Mouse (Mus musculus) right cerebral cortex, postnatal 25 days (tissue): ENCODE results near the gene Slc36a1.

ENCODE experiments used
- DNase-seq: peaks from one replicate; pipeline ENCODE4 v3.0.0; 2022

Slc36a1 gene

GRCm38 (mm10) chr11:55209626-55210353 is 5.6 kb downstream of the Slc36a1 start:
- DNase-seq = no peak

DNA sequence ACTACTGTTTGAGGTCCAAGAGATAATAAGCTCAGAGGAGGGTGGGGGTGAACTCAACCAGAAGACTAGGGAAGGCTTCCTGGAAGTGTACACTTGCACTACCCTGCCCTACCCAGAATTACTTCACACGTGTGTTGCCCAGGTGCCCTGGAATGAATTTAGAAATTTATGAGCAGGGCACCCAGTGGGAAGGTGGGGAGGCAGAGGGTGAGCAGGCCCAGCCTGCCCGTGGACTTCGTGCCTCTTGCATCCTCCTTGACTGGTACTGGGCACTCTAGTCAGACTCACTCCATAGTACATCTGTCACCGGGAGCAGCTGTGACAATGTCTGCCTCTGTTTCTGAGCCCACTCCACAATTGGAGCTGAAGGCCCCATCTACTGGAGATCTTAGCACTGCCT is 9.4 kb downstream of the Slc36a1 start:
- DNase-seq = no peak

- DNase-seq = no peak
Observed at GRCm38 (mm10) chr11:55214161-55214560, 10.0 kb downstream of the Slc36a1 start.

- no peak for DNase-seq
Observed at GRCm38 (mm10) chr11:55214978-55215377, 10.8 kb downstream of the Slc36a1 start.

GRCm38 (mm10) chr11:55216061-55216460 is 11.9 kb downstream of the Slc36a1 start:
- no peak for DNase-seq

- DNase-seq = peak; percentile 54
Observed at GRCm38 (mm10) chr11:55216830-55217229, 12.7 kb downstream of the Slc36a1 start.

GRCm38 (mm10) chr11:55217418-55217817 is 13.3 kb downstream of the Slc36a1 start:
- DNase-seq = no peak

- peak; percentile 27 for DNase-seq
Observed at GRCm38 (mm10) chr11:55217880-55218279, 13.7 kb downstream of the Slc36a1 start.

DNA sequence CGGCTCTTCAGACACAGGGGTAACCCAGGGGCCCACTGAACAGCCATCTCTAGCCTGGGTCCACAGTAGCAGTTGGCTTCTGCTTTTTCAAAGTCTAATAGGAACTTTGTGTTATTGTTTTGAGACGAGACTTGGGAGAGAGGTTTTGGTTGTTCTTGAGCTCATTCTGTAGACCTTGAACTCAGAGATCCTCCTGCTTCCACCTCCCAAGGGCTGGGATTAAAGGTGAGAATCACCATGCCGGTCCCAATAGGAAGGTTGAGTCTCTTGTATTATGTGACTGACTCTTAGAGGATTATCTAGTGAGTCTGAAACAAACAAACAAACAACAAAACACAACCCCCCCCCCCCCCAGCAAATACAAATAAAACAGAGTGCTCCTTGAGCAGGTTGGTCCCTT is 14.3 kb downstream of the Slc36a1 start:
- no peak for DNase-seq

GRCm38 (mm10) chr11:55221306-55221705 is 17.2 kb downstream of the Slc36a1 start:
- DNase-seq = no peak

GRCm38 (mm10) chr11:55231034-55231433 is 26.9 kb downstream of the Slc36a1 start:
- no peak for DNase-seq

- no peak for DNase-seq
Observed at GRCm38 (mm10) chr11:55234288-55234687, 30.1 kb downstream of the Slc36a1 start.

GRCm38 (mm10) chr11:55234791-55235190 is 30.6 kb downstream of the Slc36a1 start:
- no peak for DNase-seq

DNA sequence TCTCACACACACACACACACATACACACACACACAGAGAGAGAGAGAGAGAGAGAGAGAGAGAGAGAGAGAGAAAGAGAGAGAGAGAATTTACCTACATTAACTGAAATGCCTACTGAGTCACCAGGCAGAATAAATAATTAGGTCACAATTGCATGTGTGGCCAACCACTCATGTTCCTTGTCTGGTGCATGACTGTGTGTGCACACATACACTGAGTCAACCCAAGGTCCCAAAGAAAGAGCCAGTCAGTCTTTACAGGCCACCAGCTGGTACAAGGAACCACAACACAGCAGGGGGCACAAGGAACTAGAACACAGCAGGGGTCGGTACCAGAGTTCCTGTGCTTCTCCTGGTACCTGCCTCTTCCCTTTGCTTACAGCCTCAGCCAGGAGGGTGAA is 32.7 kb downstream of the Slc36a1 start:
- DNase-seq = no peak

DNA sequence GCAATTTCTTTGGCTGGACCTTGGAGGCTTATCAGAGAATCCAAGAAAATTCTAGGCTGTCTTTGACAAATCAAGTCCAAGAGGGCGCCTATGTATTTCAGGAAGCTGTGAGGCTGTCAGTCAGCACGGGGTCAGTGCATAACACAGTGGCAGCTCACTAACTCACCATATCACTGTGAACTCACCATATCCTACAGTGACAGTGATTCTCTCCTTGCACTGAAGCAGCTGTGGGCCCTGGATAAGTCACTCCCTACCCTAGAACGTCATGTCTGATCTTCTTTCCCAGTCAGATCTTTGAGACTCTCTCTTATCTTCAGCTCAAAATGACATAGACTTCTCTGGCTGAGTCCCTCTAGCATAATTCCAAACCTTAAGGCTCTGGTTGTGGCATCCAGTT is 35.3 kb downstream of the Slc36a1 start:
- no peak for DNase-seq

- DNase-seq = peak; percentile 74
Observed at GRCm38 (mm10) chr11:55240556-55240955, 36.4 kb downstream of the Slc36a1 start.

DNA sequence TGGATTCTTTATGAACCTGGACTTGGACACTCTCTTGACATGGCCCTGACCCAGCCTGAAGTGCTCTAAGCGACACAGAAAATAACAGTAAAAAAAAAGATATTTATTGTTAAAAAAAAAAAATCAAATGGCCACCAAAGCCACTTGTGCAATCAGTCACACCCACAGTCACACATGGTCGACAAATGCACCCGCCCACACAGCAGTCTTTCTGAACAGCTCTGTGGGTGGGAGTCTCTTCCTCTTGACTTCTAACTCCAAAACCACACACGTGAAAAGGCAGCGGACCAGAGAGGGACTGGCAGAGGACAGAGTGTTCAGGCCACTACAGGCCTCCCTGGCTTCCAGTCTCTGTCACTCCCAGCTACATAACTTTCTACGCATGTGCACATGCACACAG is 46.4 kb downstream of the Slc36a1 start:
- DNase-seq = no peak

DNA sequence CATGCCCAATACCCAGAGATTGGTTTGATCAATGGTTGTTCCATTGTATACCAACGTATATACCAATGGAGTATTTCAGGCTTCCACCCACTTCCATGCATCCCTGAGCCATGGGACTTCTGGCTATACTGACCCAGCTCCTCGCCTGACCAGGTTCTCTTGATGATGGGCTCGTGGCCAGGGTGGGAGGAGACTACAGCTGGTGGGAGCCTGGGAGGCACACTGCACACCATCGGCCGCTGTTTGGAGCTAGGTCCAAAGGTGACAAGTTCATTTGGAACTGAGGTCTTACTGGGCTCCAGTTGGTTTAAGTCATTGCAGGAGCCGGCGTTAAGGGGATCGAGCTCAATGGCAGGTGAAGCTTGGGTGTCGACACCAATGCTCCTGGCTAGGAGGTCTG is 49.2 kb downstream of the Slc36a1 start:
- DNase-seq = no peak

GRCm38 (mm10) chr11:55261105-55261504 is 57.0 kb downstream of the Slc36a1 start:
- DNase-seq = no peak

DNA sequence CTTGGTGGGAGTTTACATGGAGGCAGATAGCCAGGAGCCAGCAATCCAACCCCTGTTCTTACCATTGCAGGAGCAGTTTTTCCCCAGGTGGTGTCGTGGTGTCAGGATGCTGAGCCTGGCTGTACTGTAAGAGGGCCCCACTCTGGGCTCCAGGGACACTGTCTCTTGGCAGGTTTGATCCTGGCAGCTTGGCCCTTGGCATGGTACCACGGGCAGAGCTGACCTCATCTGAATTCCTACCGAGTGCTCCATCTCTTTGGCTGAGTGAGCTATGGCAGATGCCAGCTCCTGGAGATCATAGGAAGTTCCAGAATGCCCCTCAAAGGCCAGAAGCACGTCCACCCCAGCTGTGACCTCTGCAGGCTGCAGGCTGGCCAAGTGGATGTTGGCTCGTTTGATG is 57.9 kb downstream of the Slc36a1 start:
- DNase-seq = no peak

DNA sequence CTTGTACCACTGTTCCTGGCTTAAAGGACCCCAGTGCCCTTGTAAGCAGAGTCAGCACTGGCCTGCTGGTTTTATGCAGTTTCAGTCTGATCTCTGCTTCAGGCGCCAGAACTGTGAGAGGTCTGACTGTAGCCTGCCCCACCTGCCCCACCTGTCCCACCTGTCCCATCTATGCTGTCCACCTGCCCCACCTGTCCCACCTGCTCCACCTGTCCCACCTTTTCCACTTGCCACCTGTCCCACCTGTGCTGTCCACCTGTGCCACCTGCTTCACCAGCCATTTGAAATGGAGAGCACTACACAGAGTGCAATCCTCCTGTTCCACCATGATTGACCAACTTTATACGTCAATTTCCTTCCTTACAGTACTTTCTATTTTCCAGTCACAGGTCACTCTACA is 60.2 kb downstream of the Slc36a1 start:
- DNase-seq = no peak

- DNase-seq = no peak
Observed at GRCm38 (mm10) chr11:55265647-55266046, 61.5 kb downstream of the Slc36a1 start.

- no peak for DNase-seq
Observed at GRCm38 (mm10) chr11:55268580-55268979, 64.4 kb downstream of the Slc36a1 start.

DNA sequence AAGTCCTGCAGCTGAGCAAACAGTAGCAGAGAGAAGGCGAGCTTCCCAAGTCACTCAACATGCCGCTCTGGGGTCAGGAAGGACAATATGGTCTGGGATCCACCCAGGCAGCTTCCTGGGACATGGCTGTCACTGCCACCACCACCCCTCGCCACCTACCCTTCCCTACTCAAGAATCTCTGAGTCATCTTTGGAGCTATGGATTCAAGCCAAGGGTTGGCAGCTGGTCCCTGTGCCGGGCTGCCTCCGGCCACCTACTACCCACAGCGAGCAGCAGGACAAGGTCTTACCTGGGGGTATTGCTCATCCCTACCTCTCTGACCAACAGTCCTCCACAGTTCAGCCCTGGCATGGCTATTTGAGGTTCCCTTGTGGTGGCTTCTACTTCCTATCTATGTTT is 70.6 kb downstream of the Slc36a1 start:
- no peak for DNase-seq
